Mouse (Mus musculus) layer of hippocampus, postnatal 14 days (tissue): Measurements from ENCODE around the gene Serpinh1. TPM values are rescaled to one million over a fixed set of nuclear protein-coding genes. Genes with fewer than 3 reads are reported as not detected.
A peak's percentile ranks its signal among the peaks of the same experiment; 100 is the strongest.
"Not testable (repeated sequence)": the region's sequence is repeated elsewhere in the genome, so short reads cannot be mapped to it uniquely, and the experiment has no call there.

ENCODE experiments used
- DNase-seq, 2 experiments: peaks; one replicate each; pipeline ENCODE4 v3.0.0; 2021 to 2022; ENCODE audit warnings: low spot score in 2 of 2, mixed read lengths in 1 of 2
- total RNA-seq, 2 experiments: library from RNA; stranded (reverse); gene quantifications; 2 replicates each; pipeline ENCODE4 v1.2.3; 2021

Gene Serpinh1
- total RNA-seq, 2 experiments from 2014 or later: 41.9 to 58.7 TPM

DNA sequence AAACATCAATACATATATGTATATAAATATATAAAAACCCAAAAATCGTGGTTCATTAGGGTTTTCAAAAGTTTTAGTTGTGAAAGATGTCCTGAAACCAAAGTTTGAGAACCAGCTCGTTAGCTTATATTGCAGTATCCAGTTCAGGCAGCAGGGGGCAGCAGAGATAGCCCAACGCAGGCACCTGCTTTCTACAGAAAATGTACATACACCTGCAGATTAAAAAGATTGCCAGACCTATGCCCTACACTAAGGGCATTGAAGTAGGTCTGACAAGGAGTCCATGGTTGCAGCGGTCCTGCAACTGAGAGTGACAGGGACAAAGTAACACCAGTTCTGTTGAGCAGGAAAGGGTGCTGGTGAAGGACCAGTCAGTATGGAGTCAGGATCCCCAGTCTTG lies 22.4 kb upstream of the Serpinh1 start:
- DNase-seq: peak; percentile 71 to 77

DNA sequence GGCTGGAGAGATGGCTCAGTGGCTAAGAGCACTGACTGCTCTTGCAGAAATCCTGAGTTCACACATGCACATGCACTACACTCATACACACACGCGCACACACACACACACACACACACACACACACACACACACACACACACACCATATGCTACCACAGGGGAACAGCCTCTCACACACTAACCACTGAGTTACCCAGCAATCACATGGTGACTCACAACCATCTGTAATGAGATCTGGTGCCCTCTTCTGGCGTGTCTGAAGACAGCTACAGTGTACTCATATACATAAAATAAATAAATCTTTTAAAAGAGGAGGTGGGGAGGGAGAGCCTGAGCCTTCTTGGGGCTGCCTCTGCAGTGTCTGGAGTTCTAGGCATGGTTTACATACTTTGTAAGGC lies 21.3 kb upstream of the Serpinh1 start:
- not testable (repeated sequence) for DNase-seq

DNA sequence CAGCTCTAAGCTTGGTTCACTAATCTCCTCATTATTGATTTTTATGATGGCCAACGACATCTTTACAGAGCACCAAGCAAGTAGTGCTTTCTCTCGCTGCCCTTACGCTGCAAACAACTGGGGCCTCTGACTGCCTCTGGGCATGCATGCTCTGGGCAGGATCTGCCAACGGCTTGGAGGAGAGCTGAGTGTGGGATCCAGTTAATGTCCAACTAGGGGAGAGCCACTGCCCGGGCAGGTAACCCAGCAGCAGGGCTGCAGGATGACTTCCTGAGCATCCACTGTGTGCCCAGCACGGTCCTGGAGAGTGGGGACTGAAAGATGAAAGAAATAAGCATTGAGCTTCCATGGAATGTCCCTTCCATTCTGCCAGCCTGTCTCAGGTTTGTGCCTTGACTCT lies 13.7 kb upstream of the Serpinh1 start:
- DNase-seq: no peak

DNA sequence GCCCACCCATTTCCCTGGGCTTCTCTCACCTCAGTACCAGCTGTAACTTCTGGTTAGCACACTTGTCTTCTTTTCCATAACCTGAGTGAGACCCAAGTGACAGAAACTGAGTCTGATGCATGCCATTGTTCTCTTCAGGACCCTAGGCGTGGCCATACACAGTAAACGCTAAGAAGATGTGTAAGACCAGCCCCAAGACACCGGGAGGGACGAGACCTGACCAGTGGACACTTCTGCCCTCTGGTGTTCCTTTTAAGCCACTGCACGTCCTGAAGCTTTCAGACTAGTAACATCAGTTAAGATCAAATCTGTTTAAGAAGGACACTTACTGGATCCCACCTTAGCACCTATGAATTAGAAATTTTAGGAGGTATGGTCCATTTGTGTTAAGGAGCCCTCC lies 12.0 kb upstream of the Serpinh1 start:
- DNase-seq: peak; percentile 59 to 83

DNA sequence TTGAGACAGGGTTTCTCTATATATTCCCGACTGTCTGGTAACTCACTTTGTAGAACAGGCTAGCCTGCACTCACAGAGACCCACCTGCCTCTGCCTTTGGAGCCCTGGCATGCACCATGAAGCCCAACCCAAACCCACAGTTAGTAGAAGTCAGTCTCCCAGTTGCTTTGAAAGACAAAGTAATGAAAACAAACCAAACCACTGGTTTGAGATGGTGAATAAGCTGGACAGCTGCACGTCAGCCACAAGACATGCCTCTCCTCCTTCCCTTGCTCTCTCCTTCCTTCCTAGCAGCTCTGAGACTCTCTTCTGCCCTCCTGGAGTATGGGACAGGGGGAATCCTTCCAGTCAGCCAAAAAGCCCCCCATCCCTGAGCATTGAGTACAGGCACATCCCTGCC lies 9.1 kb upstream of the Serpinh1 start:
- DNase-seq: no peak

DNA sequence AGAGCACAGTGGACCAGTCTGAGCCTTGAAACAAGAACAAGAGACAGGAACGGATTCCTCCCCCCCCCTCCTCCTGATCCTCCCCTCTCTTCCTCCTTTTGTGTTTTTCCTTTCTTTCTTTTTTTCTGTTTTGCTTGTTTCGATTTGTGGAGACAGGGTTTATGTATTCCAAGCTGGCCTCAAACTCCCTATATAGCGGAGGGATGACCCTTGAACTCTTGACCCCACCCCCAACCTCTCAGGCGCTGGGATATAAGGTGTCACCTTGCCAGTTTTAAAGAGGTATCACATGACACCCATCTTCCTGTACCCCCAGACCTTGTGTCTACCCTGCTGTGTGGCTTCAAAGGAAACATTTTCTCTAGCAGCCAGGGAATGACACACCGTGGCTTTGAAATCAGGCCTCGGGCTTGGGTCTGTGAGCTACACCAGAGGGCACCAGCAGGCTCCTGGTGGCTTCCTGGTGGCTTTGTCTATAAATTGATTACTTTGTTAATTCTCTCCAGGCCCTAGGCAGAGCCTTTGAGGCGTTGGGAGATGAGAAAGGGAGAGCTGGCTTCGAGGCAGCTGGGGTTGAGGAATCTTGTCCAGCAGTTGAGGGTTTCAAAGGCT lies 7.9 kb upstream of the Serpinh1 start:
- no peak for DNase-seq

DNA sequence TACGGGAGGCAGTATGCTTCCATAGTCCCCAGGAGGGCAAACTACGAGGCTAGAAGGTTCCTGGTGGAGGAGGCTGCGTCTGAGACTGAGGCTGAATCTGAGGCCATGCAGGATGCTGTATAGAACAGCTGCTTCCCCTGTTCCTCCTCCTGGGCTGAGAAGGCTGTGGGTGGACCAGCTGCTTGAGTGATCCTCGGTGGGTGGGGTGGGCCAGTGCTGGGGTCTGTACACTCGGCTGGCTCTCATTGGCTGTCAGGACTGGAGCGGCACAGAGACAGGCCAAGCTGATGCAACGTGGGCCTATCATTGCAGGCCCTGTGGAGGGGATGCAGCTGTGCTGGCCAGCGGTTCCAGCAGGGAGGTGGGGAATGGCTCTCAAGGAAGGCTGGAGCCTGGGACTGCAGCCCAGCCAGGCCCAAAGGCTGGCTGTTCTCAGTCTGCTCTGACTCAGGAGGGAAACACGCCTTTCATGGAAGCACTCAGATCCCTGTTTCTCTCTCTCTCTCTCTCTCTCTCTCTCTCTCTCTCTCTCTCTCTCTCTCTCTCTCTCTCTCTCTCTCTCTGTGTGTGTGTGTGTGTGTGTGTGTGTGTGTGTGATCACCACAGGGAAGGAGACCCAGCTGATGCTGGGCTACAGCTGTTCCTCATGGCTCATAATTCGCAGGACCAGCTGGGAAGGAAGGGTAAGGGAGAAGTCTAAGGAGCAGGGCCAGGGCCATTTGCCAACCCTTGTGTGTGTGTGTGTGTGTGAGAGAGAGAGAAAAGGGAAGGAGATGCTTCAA lies 7.2 kb upstream of the Serpinh1 start:
- DNase-seq: peak; percentile 47 to 61

DNA sequence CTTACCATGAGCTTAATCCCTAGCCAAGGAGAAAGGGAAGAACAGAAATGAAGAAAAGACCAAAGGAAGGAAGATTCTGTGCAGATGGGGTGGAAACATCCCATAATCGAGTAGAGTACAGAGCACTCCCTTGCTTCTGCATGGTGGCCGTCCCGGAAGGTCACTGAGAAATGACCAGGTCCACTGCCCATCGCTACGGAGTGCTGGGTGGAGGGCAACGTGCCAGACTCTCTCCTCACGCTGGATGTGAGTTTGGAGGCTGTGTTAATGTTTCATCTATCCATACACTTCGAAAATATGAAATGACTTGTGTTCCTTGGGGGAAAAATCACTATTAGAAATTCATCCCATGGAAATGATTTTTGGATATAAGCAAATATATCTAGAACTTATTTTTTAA lies 5.3 kb upstream of the Serpinh1 start:
- DNase-seq: no peak

DNA sequence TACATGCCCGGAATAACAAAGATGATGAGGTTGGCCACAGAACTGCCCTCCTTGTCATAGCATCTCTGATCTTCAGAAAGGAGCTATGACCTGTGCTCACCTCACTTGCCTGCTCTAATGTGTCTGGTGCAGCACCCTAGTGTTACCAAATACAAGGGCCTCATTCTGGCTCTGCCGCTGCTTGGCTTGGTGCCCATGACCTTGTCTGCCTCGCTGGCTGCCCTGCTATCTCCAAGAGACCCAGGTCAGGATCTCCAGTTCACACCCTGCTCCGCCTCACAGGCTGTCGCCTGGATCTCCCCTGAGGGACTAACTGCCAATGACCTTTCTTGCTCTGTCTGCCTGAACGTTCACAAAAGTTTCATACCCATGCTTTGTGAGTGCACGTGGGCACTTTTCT lies 4.2 kb upstream of the Serpinh1 start:
- DNase-seq: no peak

DNA sequence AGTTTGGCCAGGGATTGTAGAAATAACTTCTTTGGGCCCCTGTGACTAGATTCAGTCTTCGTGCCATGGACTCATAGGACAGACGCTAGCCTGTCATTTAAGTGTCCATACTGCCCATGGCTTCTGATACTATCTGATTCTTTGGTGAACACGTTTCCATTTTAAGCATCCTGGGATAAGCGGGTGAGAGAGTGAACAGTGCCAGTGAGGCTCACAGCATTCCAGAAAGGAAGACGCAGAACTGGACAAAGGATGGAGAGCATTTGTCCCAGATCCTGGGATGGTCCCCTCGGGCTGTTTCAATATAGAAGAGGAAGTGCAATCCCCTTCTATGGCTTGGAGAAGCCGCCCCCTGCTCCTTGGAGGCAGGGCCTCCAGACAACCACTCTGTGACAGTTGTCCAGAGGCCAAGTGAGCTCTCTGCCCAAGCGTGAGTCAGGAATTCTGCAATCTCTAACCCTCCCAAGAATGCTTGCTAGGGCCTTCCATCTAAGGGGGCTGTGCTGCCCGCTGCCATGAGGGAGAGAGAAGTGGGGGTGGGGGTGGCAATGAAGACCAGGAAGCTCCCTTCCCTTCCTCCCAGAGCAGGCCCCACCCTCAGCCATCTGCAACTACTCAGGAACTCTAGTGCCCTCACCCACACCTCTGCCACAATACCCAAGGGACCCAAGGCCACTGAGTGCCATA lies 3.3 kb upstream of the Serpinh1 start:
- no peak for DNase-seq

DNA sequence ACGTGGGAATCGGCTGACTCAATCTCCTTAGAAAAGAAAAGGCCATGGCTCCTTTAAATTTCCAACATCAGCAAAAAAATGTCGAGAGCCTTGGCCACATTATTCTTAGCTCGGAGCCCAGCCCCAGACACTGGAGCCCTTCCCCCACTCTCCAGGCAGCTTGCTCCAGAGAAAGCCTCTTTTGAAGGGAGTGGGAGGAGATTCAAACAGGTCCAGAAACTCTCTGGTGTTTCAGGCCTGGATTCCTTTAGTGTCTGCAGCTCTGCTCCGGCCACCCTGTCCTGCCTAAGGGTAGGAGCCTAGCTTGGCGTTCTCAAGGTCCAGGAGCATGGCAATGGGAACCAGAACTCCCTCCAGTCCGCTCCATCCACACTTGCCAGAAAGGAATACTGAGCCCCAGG lies 2.7 kb upstream of the Serpinh1 start:
- DNase-seq: peak; percentile 58 to 67

DNA sequence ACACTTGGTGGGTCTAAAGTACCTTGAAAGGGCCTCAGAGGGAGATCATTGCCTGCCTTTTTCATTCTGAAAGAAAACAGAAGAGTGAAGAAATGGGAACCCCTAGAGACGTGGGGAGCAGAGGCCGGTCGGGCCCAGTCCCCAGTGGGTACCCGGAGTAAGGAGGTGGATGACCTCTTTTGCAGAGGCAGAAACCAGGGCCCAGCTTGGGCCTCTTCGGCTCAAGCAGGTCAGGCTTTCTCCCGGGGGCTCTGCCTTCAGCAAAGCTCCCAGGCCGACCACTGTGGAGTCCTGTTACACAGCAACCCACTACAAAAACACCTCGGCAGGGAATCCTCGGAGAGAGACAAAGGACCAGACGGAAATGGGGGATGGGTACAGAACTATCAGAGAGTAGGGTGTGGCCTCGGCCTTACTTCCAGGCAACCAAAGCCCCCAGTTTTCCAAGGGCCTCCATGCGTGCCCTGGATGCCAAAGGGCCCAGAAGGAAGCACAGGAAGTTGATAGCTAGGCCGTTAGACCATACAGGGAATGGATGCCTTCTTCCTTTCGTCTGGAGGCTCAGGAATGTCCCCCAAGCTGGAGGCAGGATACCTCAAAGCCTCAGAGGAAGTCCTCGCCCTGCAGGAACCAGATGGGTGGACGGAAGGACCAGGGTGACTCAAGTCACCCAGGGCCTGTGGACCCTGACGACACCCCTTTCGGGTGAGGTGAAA lies 1.1 kb downstream of the Serpinh1 start:
- DNase-seq: no peak

DNA sequence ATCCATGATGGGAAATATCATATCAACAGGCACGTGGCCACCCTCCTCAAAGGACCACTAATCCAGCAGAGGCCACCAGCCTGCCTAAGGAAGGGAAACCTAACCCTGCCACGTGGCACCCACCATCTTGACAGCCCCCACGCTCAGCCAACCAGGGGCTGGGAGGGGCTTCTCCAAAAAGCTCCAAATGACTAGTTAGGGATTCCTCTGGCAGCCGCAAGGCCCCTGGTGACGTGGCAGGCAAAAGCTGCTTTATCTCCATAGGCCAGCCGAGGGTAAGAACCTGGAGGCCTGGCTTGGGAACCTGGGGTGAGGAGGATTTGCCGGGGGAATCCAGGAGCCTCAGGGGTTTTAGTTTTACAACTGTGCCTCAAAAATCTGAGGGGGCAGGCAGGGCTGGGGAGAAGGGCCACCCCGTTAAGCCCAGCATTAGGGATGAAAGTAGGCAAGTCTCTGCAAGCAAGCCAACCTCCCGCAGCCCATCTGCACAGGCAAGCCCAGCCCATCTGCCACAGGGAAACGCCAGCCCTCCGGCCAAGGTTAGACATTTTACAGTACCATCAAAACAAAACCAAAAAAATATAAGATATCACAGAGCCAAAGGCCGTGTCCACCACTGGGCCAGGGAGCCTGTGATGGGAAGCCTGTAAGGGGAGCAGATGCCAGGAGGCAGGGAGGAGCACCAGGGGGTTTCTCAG lies 1.8 kb downstream of the Serpinh1 start:
- DNase-seq: peak in 1 of 2 experiments; percentile 43

DNA sequence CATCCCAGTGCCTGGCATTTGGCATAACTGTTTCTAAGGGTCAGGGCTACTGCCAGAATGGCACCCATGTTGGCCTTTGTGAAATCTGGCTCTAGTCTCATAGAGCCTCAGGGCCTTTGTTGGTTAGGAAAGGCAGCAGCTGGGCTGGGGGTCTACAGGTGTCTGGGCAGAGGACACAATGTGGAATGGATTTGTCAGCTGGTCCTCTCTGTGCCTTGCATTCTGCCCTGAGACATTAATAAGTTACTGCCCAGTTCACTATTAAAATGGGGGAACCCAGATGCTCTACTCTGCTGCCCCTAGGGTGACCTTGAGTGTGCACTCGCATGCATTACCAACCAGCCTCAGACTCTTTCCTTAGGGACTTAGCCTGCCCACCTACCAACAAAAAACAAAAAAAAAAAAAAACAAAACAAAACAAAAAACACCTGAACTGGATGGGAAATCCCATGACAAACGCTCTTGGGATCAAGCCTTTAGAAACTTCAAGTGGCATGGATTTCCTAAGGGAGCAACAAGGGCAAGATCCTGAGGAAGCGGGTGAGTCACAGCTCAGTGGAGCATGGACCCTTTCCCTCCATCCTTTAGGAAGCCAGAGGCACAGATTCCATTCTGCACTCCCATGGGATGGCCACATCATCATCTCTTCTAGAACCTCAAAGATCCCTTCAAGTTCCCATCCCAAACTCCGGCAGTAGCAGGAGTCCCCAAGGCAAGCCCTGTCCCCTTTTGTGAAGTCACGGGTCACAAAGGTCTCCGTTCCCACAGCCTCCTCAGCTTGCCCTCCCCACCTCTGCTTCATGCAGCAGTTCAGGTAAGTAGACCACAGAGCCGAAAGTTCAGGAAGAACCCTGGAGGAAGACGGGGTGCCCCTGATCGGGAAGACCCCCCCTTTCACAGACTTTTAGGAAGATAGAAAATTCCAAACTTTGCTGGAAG lies 3.0 kb downstream of the Serpinh1 start:
- no peak for DNase-seq

DNA sequence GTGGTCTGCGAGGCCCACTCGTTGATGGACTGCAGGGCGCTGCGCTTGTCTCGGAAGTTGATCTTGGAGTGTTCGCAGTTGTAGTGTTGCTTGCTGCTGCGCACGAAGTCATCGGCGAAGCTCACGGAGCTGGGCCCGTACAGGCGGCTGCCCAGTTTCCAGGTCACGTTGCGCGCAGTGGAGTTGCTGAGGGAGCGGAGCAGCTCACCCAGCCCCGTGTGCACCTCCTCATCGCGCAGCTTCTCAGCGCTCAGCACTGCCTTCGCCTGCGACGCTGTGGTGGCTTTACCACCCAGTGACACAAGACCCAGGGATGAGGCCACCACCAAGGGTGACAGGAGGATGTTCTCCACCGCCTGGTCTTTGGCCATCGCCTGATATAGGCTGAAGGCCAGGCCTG lies 4.2 kb downstream of the Serpinh1 start:
- no peak for DNase-seq

DNA sequence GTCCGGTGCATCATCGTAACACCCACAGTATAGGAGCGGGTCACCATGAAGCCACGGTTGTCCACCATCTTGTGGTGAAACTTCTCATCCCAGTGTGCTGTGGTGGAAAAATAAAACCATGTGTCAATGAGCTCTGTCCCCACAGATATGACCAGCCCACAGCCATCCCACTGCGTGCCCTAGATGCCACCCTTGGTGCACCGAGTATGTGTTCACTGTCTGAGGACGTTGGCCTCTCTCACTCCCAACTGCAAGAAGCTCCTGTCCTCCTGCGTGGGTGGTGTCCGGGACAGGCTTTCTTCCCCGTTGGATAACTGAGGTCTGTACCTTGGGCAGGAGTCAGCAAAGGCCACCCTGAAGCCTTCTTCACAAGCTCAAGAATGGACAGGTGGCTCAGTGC lies 5.8 kb downstream of the Serpinh1 start:
- no peak for DNase-seq

DNA sequence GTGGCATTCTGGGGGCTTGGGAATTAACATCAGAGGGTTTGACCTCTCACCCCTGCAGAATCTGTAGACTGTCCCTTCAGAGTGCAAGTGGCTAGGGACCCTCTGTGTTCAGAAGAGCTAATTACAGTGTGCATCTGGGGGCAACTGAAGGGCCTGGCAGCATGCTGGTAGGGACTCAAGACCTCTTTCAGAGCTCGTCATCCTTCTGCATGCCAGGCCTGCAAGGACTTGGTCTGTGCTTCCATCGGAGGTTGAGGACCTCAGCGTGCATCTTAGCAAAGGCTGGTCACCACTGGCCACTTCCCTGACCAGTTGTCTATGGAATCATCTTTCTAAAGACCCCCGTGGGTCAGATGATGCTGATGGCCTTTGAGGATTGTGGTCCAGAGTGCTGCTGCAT lies 9.5 kb downstream of the Serpinh1 start:
- DNase-seq: no peak

DNA sequence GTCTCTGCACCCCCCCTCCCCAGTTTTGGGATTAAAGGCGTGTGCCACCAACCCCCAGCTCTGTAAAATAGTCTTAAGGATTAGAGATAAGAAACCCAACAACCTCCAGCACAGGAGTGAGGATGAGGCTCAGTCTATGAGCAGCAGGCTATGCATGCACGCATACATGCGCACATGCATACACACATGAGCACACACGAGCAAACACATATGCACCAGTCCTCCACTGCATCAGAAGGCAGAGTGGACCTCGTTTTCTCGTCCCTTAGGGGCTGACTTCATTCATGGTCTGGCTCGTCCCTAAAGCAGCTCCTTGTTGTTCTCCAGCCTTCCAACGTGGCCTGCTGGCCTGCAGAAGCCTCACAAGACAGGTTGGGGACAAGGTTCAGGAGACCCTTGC lies 12.3 kb downstream of the Serpinh1 start:
- DNase-seq: no peak

DNA sequence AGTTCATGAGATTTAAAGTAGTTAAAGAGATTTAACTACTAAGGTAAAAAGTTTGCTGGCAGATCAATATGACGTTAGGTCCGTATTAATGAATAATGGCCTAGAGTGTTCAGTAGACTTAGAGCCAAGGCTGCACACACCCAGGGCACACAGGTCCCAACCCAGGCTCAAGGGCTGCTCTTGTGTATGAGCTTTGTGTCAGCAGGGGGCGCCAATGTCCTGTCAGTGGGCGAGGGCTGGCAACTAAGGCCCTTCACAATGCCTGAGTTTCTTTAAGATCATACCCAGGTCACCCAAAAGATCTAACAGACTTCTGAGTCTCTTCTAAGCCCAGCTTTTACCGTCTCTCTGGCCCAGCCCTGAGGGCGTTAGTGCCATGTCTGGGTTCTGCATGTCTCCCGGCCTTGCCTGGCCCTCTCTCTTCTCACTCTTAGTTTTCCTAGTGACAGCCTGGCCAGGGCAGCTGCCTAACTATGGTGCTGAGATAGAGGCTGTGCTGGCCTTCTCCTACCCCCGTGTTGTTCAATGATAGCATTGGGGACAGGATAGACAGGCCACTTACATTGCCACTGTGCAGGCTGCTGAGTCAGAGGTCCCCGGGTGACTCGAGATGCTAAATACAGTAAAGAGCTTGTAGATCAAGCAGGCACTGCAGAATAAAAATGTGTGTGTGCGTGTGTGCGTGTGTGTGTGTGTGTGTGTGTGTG lies 20.1 kb downstream of the Serpinh1 start:
- DNase-seq: peak; percentile 61 to 80
